ENCODE assay signal across 8 mouse cellular contexts in genomic region chr17:6386927-6387326, GRCm38 (mm10). TPM values are rescaled to one million over a fixed set of nuclear protein-coding genes. Genes with fewer than 3 reads are reported as not detected.
DNase-seq lines count a peak whose midpoint lies in the region; ATAC-seq and TF ChIP-seq lines count a peak whose summit lies in the region.
"Not testable (repeated sequence)": the region's sequence is repeated elsewhere in the genome, so short reads cannot be mapped to it uniquely, and the experiment has no call there.

No protein-coding gene starts in this region.

- not testable (repeated sequence) for H3K27me3 ChIP-seq in forebrain, embryonic 11.5 days (ENCODE audit: control insufficient read depth, insufficient read depth, low read length); heart, embryonic 12.5 days (replicated peaks); hindbrain, embryonic 15.5 days; kidney, embryonic 16.5 days (ENCODE audit: insufficient read depth, low read length); liver, postnatal 0 days (ENCODE audit: insufficient read depth, low read length); midbrain, embryonic 13.5 days; neural tube, embryonic 15.5 days (replicated peaks)

- H3K9me3 ChIP-seq in forebrain, embryonic 11.5 days (ENCODE audit: control insufficient read depth, low read length); heart, embryonic 12.5 days (replicated peaks); hindbrain, embryonic 15.5 days; kidney, embryonic 16.5 days (ENCODE audit: low read length); liver, postnatal 0 days (ENCODE audit: low read length); midbrain, embryonic 13.5 days; neural tube, embryonic 15.5 days (replicated peaks): not testable (repeated sequence)

- H3K4me3 ChIP-seq in forebrain, embryonic 11.5 days (ENCODE audit: low read depth, low read length); heart, embryonic 12.5 days; hindbrain, embryonic 15.5 days; kidney, embryonic 16.5 days (ENCODE audit: low read length); liver, postnatal 0 days (ENCODE audit: low read depth, low read length); midbrain, embryonic 13.5 days (replicated peaks); neural tube, embryonic 15.5 days (replicated peaks): not testable (repeated sequence)

- H3K9ac ChIP-seq in forebrain, embryonic 11.5 days (ENCODE audit: low read length); heart, embryonic 12.5 days; hindbrain, embryonic 15.5 days; kidney, embryonic 16.5 days (replicated peaks; ENCODE audit: low read length); liver, postnatal 0 days (replicated peaks); midbrain, embryonic 13.5 days (replicated peaks); neural tube, embryonic 15.5 days (replicated peaks): not testable (repeated sequence)

- ATAC-seq in activated CD4-positive, CD25-positive, alpha-beta regulatory T cell, adult 4 months: peak; percentile 77
- ATAC-seq in forebrain, embryonic 11.5 days (replicated peaks; ENCODE audit: low FRiP score): peak; percentile 77
- ATAC-seq in heart, embryonic 12.5 days (ENCODE audit: insufficient number of reproducible peaks, low FRiP score): 0 out of 2 replicates have a peak, but pooled peaks have one; percentile 51
- ATAC-seq in hindbrain, embryonic 15.5 days (ENCODE audit: low FRiP score, low read depth): peak; percentile 32
- ATAC-seq in kidney, embryonic 16.5 days (ENCODE audit: low FRiP score, low TSS enrichment): peak; percentile 69; the same call in 1 of the 2 replicates
- ATAC-seq in liver, postnatal 0 days: peak; percentile 48
- ATAC-seq in midbrain, embryonic 13.5 days: peak; percentile 73
- ATAC-seq in neural tube, embryonic 15.5 days (ENCODE audit: low FRiP score): peak; percentile 71

- TF ChIP-seq EP300 in liver, postnatal 0 days (IDR thresholded peaks at IDR 0.05; ENCODE audit: low read depth): not testable (repeated sequence)

- H3K36me3 ChIP-seq in forebrain, embryonic 11.5 days (ENCODE audit: control insufficient read depth, insufficient read depth, low read length); heart, embryonic 12.5 days; hindbrain, embryonic 15.5 days; kidney, embryonic 16.5 days (ENCODE audit: insufficient read depth, low read length); liver, postnatal 0 days (replicated peaks; ENCODE audit: insufficient read depth, low read length); midbrain, embryonic 13.5 days; neural tube, embryonic 15.5 days: not testable (repeated sequence)

- H3K4me1 ChIP-seq in forebrain, embryonic 11.5 days (replicated peaks; ENCODE audit: control insufficient read depth, insufficient read depth, low read length); heart, embryonic 12.5 days (replicated peaks); hindbrain, embryonic 15.5 days (replicated peaks); kidney, embryonic 16.5 days (ENCODE audit: insufficient read depth, low read length); liver, postnatal 0 days (ENCODE audit: insufficient read depth); midbrain, embryonic 13.5 days (replicated peaks); neural tube, embryonic 15.5 days: not testable (repeated sequence)

- not testable (repeated sequence) for DNase-seq in forebrain, embryonic 11.5 days (ENCODE audit: low spot score); liver, postnatal 0 days

- H3K4me2 ChIP-seq in forebrain, embryonic 11.5 days (ENCODE audit: low read depth, low read length, severe bottlenecking); heart, embryonic 12.5 days; hindbrain, embryonic 15.5 days; kidney, embryonic 16.5 days (replicated peaks; ENCODE audit: low read depth, low read length); liver, postnatal 0 days (ENCODE audit: low read depth, low read length); midbrain, embryonic 13.5 days (replicated peaks); neural tube, embryonic 15.5 days: not testable (repeated sequence)

- H3K27ac ChIP-seq in forebrain, embryonic 11.5 days (ENCODE audit: low read depth, low read length); heart, embryonic 12.5 days (ENCODE audit: poor library complexity, severe bottlenecking); hindbrain, embryonic 15.5 days (replicated peaks); kidney, embryonic 16.5 days (ENCODE audit: low read length); liver, postnatal 0 days (ENCODE audit: low read depth); midbrain, embryonic 13.5 days; neural tube, embryonic 15.5 days (replicated peaks): not testable (repeated sequence)

- WGBS in forebrain, embryonic 11.5 days: no CpG with 5 or more reads among the region's 4 CpGs
- no CpG with 5 or more reads among the region's 4 CpGs for WGBS in heart, embryonic 12.5 days
- WGBS in hindbrain, embryonic 15.5 days: no CpG with 5 or more reads among the region's 4 CpGs
- WGBS in kidney, embryonic 16.5 days: no CpG with 5 or more reads among the region's 4 CpGs
- no CpG with 5 or more reads among the region's 4 CpGs for WGBS in liver, postnatal 0 days (ENCODE audit: insufficient replicate concordance)
- no CpG with 5 or more reads among the region's 4 CpGs for WGBS in midbrain, embryonic 13.5 days
- no CpG with 5 or more reads among the region's 4 CpGs for WGBS in neural tube, embryonic 15.5 days

- not testable (repeated sequence) for TF ChIP-seq CTCF in liver, postnatal 0 days (IDR thresholded peaks at IDR 0.05; ENCODE audit: low read depth)

RNA-seq across cellular contexts. Expression of gene Dynlt1b, which starts 43.0 kb away (rescaled TPM):
- polyA plus RNA-seq in activated CD4-positive, CD25-positive, alpha-beta regulatory T cell, adult 4 months (2017; shearing (Covaris generic)): 100 to 1,000 TPM; 170 to 195 TPM
- 530 and 544 TPM in 2 replicates for polyA plus RNA-seq in forebrain, embryonic 11.5 days (2014; fragmentation: Nextera tagmentation; extraction: Ambion mirVana)
- polyA plus RNA-seq in heart, embryonic 12.5 days (2016; fragmentation: Nextera tagmentation; extraction: Ambion mirVana): 418 and 422 TPM in 2 replicates
- 1,039 and 1,079 TPM in 2 replicates for polyA plus RNA-seq in hindbrain, embryonic 15.5 days (2015; fragmentation: Nextera tagmentation; extraction: Ambion mirVana)
- polyA plus RNA-seq in kidney, embryonic 16.5 days (2015; fragmentation: Nextera tagmentation; extraction: Ambion mirVana): 414 and 449 TPM in 2 replicates
- 164 and 165 TPM in 2 replicates for polyA plus RNA-seq in liver, postnatal 0 days (2015; fragmentation: Nextera tagmentation; extraction: Ambion mirVana)
- 1,193 and 1,210 TPM in 2 replicates for polyA plus RNA-seq in midbrain, embryonic 13.5 days (2015; fragmentation: Nextera tagmentation; extraction: Ambion mirVana)
- polyA plus RNA-seq in neural tube, embryonic 15.5 days (2015; fragmentation: Nextera tagmentation; extraction: Ambion mirVana): 1,064 and 1,207 TPM in 2 replicates
